Mouse (Mus musculus) lung, postnatal 0 days (tissue): Measurements from ENCODE around the gene 4930444G20Rik. TPM values are rescaled to one million over a fixed set of nuclear protein-coding genes. Genes with fewer than 3 reads are reported as not detected.
A peak's percentile ranks its signal among the peaks of the same experiment; 100 is the strongest.
"Not testable (repeated sequence)": the region's sequence is repeated elsewhere in the genome, so short reads cannot be mapped to it uniquely, and the experiment has no call there.

Experiments used
- ATAC-seq: fragments of 200-750 bp; cut with Nextera tagmentation; 2 replicates; pipeline ENCODE4 v1.8.0; 2017; ENCODE audit warnings: moderate library complexity
- DNase-seq: peaks from one replicate; pipeline ENCODE4 v3.0.0-alpha.2; 2016; ENCODE audit warnings: low spot score
- H3K27ac ChIP-seq: fragments of 300-500 bp; sonication (generic); 2 replicates; pipeline ENCODE4 v1.5.1; 2014; ENCODE audit warnings: antibody characterized with exemption, mild to moderate bottlenecking, low read length, mixed read lengths
- H3K27me3 ChIP-seq: fragments of 300-500 bp; sonication (generic); replicated peaks from 2 replicates; pipeline ENCODE4 v1.6.1; 2014; ENCODE audit warnings: low read length, mixed read lengths; ENCODE audit not compliant: insufficient read depth
- H3K36me3 ChIP-seq: fragments of 300-500 bp; sonication (generic); 2 replicates; pipeline ENCODE4 v1.6.1; 2014; ENCODE audit warnings: low read length, mixed read lengths; ENCODE audit not compliant: insufficient read depth
- H3K4me1 ChIP-seq: fragments of 300-500 bp; sonication (generic); 2 replicates; pipeline ENCODE4 v1.6.1; 2014; ENCODE audit warnings: antibody characterized with exemption, low read depth, low read length, mixed read lengths; ENCODE audit not compliant: insufficient read depth
- H3K4me2 ChIP-seq: fragments of 300-500 bp; sonication (generic); replicated peaks from 2 replicates; pipeline ENCODE4 v1.6.1; 2014; ENCODE audit warnings: low read depth, mild to moderate bottlenecking, low read length, moderate library complexity, mixed read lengths
- H3K4me3 ChIP-seq: fragments of 300-500 bp; sonication (generic); 2 replicates; pipeline ENCODE4 v1.5.1; 2014; ENCODE audit warnings: low read depth, low read length
- H3K9ac ChIP-seq: fragments of 300-500 bp; sonication (generic); replicated peaks from 2 replicates; pipeline ENCODE4 v1.6.1; 2014; ENCODE audit warnings: low read depth, mild to moderate bottlenecking
- H3K9me3 ChIP-seq: fragments of 300-500 bp; sonication (generic); 2 replicates; pipeline ENCODE4 v1.6.1; 2016; ENCODE audit warnings: low read length, mixed read lengths
- CTCF ChIP-seq: IDR thresholded peaks from 2 replicates; pipeline ENCODE4 v1.5.1; 2016; ENCODE audit warnings: antibody characterized with exemption, mild to moderate bottlenecking
- EP300 ChIP-seq: IDR thresholded peaks from 2 replicates; pipeline ENCODE4 v1.6.1; 2016; ENCODE audit warnings: antibody characterized with exemption, mild to moderate bottlenecking, control low read depth
- WGBS: fragments of 180-500 bp; shearing (Covaris S2); extraction: QIAGEN DNeasy Blood & Tissue Kit; methylation state at CpG from one replicate; pipeline ENCODE4 v1.1.7; 2014; 5-methylcytosine and 5-hydroxymethylcytosine counted together
- polyA plus RNA-seq: library from polyadenylated mRNA; unstranded; fragments of >200 nt; fragmentation: Nextera tagmentation; extraction: Ambion mirVana; gene quantifications from 2 replicates; pipeline ENCODE4 v1.2.1, GENCODE M21; 2015

Gene 4930444G20Rik
- polyA plus RNA-seq: not detected in 2 replicates

DNA sequence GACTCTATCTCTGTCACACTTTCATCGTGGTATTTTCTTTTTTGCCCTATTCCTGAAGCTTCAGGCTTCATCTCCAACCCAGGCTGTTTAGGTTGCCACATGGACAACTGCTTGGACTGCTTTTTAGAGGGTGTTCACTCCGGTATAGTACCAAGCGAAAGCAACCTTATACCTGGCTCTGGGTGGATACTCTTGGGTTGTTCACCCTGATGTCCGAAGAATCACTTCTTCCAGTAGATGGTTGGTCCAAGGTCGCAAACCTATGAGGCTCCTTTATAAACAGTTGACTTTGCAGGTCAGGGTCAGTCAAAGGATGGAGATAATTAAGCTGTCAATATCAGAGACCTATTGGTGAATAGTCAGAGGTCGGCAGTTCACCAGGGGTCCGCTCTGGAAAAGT lies at the start of gene 4930444G20Rik:
Gene 4930444G20Rik, minus strand, starts transcription at position 101 of the 400 bp plus-strand sequence.
- H3K4me1 ChIP-seq, H3K27ac ChIP-seq, ATAC-seq, H3K4me2 ChIP-seq, H3K36me3 ChIP-seq, H3K27me3 ChIP-seq, DNase-seq, H3K9me3 ChIP-seq, H3K4me3 ChIP-seq, H3K9ac ChIP-seq: not testable (repeated sequence)
- 89% methylated on average over 7 of the region's 7 CpGs for WGBS

DNA sequence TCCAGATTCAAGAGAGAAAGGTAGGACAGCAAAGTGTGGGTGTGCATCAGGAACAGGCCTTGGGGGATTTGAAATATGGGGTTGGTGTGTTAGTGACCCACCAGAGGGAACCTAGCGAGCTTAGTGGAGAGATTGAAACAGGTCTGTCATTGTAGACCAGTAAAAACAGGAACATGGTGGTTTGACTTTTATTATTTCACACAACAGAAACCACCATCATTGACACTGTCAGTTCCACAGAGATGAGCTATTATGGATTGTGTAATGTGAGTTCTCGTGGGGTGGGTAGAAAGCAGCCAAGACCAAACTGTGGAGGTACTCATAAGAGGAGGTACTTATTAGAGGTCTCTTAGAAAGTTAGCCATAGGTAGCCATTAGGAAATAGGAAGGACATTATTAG lies 6.7 kb upstream of the 4930444G20Rik start:
- ATAC-seq: no peak
- 76% methylated on average over 2 of the region's 2 CpGs for WGBS
- no peak overlapping the region for H3K4me2 ChIP-seq

DNA sequence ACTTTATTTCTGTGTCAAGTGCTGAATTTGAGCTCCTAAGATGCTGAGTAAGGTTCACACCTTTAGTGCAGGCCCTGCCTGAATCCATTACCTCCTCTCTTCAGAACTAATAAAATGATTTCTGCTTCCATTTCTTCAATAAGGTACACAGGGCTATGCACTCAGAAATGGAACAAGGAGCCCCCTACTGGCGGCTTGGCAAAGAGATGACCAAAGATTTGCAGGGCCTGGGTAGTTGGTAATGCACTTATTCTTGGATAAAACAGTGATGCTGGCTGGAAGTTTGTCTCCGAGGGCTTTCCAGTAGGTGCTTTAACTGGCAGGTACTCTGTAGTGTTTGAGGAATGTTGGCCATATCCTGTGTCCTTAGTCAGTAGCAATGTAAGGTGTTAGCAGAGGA lies 4.9 kb upstream of the 4930444G20Rik start:
- Histone ChIP-seq H3K36me3 (no peaks in the 10 kb centered on the region), H3K27ac (no peak overlapping the region), H3K27me3 (no peaks in the 10 kb centered on the region), H3K4me2 (no peak overlapping the region), H3K4me1 (no peaks in the 10 kb centered on the region), H3K4me3 (no peak overlapping the region), H3K9me3 (no peaks in the 10 kb centered on the region), H3K9ac (no peak overlapping the region)
- TF ChIP-seq CTCF (no peak; the same call in 1 of the 2 replicates), EP300 (no peak)
- no peak for DNase-seq
- ATAC-seq: no peak
- WGBS: 51% methylated on average over 2 of the region's 2 CpGs

More for the DNA sequence above, 6.7 kb upstream of the 4930444G20Rik start:
- Histone ChIP-seq H3K36me3 (no peaks in the 10 kb centered on the region), H3K9ac (no peak overlapping the region), H3K27me3 (no peaks in the 10 kb centered on the region), H3K4me1 (no peaks in the 10 kb centered on the region), H3K9me3 (no peaks in the 10 kb centered on the region), H3K27ac (no peak overlapping the region), H3K4me3 (no peak overlapping the region)
- no peak for TF ChIP-seq EP300
- TF ChIP-seq CTCF: no peak
- DNase-seq: no peak

DNA sequence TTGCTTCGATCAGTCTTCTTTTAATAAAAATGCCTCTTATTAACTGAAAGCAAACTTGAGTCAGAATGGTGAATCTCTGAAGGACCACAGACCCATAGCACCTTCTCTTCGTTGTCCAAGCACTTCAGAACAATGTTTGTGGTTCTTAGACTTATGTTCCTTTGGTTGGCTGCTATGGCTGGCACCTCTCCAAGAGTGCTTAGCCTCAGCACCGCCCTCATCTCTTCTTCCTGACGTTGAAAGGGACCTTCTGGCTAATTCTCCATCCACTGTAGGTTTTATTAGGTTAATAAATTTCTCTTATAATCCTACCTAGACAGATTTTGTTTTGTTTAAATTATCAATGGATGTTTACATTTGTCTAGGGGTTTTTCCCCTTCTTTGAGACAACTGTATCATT lies 2.7 kb upstream of the 4930444G20Rik start:
- Histone ChIP-seq H3K4me2 (no peak overlapping the region), H3K27me3 (no peaks in the 10 kb centered on the region), H3K9me3 (no peaks in the 10 kb centered on the region), H3K4me3 (no peak overlapping the region), H3K9ac (no peak overlapping the region), H3K4me1 (no peaks in the 10 kb centered on the region), H3K36me3 (no peaks in the 10 kb centered on the region), H3K27ac (no peak overlapping the region)
- WGBS: 33% methylated on average over 4 of the region's 4 CpGs
- TF ChIP-seq EP300 (no peak), CTCF (no peak)
- ATAC-seq (no peak), DNase-seq (peak; percentile 19)

DNA sequence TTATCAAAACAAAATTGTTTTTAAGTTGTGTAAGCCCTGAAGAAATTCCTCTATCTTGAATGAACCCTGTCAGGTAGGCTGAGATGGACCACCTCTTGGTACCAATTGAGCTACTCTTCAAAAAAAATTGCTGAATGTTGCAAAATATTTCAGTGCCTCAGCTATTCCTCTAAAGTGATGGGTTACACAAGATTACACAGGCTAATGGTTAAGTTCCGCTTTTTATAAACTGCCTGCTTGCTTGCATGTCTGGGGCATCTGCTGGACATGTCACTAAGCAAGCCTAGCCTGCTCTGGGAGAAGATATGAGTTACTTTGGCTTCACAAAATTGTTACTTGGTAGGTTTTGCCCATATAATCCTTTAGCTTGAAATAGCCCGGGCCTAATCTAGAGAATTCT lies 2.3 kb upstream of the 4930444G20Rik start:
- Histone ChIP-seq H3K4me2 (no peak overlapping the region), H3K36me3 (no peaks in the 10 kb centered on the region), H3K4me3 (no peak overlapping the region), H3K9ac (no peak overlapping the region), H3K27ac (no peak overlapping the region), H3K4me1 (no peaks in the 10 kb centered on the region), H3K9me3 (no peaks in the 10 kb centered on the region), H3K27me3 (no peaks in the 10 kb centered on the region)
- DNase-seq: no peak
- WGBS: 81% methylated on average over 2 of the region's 2 CpGs
- TF ChIP-seq EP300: no peak
- no peak for TF ChIP-seq CTCF
- no peak for ATAC-seq

DNA sequence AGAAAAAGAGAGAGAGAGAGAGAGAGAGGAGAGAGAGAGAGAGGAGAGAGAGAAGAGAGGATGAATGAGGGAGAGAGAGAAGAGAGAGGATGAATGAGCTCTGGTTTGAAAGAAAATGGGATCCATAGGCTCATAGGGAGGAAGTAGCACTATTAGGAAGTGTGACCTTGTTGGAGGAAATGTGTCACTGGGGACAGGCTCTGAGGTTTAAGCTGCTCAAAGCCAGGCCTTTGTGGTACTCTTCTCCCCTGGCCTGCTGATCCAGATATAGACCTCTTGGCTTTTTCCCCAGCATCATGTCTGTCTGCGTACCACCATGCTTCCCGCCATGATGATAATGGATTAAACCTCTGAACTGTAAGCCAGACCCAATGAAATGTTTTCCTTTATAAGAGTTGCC lies 8.5 kb downstream of the 4930444G20Rik start:
- no peaks in the 10 kb centered on the region for H3K9me3 ChIP-seq
- H3K4me2 ChIP-seq: no peak overlapping the region
- H3K27ac ChIP-seq: no peak overlapping the region
- ATAC-seq: no peak
- no peak overlapping the region for H3K9ac ChIP-seq
- H3K27me3 ChIP-seq: no peaks in the 10 kb centered on the region
- H3K36me3 ChIP-seq: no peaks in the 10 kb centered on the region
- no peak overlapping the region for H3K4me3 ChIP-seq
- TF ChIP-seq CTCF (no peak), EP300 (no peak)
- H3K4me1 ChIP-seq: peaks cover 3% of the 10 kb centered on the region
- no peak for DNase-seq
- WGBS: 88% methylated on average over 2 of the region's 2 CpGs

DNA sequence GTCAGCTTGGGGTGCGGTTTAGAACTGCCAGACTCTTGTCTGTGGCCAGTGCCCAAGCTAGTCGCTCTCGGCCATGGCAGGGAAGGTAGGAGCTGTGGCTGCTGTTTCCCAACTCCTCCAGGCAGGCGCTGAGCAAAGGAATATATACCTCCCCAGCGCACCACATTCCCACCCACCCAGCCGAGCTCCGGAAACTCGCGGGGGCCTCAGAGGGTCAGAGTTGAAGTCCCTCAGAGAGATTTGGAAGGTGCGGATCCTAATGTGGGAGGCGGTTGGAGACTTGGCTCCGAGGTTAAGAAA lies 8.9 kb downstream of the 4930444G20Rik start:
- peaks cover 3% of the 10 kb centered on the region for H3K4me1 ChIP-seq
- no peaks in the 10 kb centered on the region for H3K36me3 ChIP-seq
- no peaks in the 10 kb centered on the region for H3K27me3 ChIP-seq
- no peak for DNase-seq
- peak overlapping the region; percentile 68 for H3K4me2 ChIP-seq
- H3K9ac ChIP-seq: no peak overlapping the region
- 23% methylated on average over 12 of the region's 12 CpGs for WGBS
- no peak overlapping the region for H3K27ac ChIP-seq
- no peak for TF ChIP-seq EP300
- no peak for TF ChIP-seq CTCF
- H3K9me3 ChIP-seq: no peaks in the 10 kb centered on the region
- no peak for ATAC-seq
- H3K4me3 ChIP-seq: peak overlapping the region; percentile 38
